Mouse (Mus musculus) lung, adult 2 months (tissue): ENCODE measurements around the gene Ptafr.

Experiments
- CTCF ChIP-seq: fragments of 200-500 bp; IDR thresholded peaks from 2 replicates; pipeline ENCODE4 v1.5.1; 2011; ENCODE audit warnings: mild to moderate bottlenecking, low read length, control low read depth; ENCODE audit not compliant: insufficient read depth
- POLR2A ChIP-seq: fragments of 200-500 bp; IDR thresholded peaks from 2 replicates; pipeline ENCODE4 v1.6.1; 2011; ENCODE audit warnings: low read depth, mild to moderate bottlenecking, control low read depth, low read length, borderline replicate concordance; ENCODE audit errors: extremely low read depth

- TF ChIP-seq CTCF: no peak
- TF ChIP-seq POLR2A: no peak
These were observed 39.1 kb upstream of the Ptafr start for GRCm38 (mm10) chr4:132524808-132525207.
